Mouse (Mus musculus) gastrocnemius, postnatal 10 days (tissue): ENCODE measurements around the gene Pla2g6. TPM values are rescaled to one million over a fixed set of nuclear protein-coding genes. Genes with fewer than 3 reads are reported as not detected.

Experiments used
- microRNA-seq, 2 experiments: library from miRNA; unstranded; fragments of <30 nt; microRNA quantifications; one replicate each; pipeline ENCODE4 v1.2.0; 2021
- total RNA-seq, 2 experiments: library from RNA; stranded (reverse); gene quantifications; 2 replicates each; pipeline ENCODE4 v1.2.3; 2021

Gene Pla2g6
- total RNA-seq, 2 experiments from 2014 or later: 9.2 to 9.8 TPM

Small RNA genes lying within 50 kb of the gene (microRNA-seq; reads per million reads assigned to microRNA genes)
- gene Mir1943: 0.64 to 0.75 reads per million in 2 experiments

Other genes starting within 250 kb of the Pla2g6 start
- 10 to 100 TPM; 17.4 to 20.4 TPM for gene Micall1, start 219.5 kb downstream of the Pla2g6 start, total RNA-seq
- gene Polr2f, start 187.4 kb downstream of the Pla2g6 start, total RNA-seq: 10 to 100 TPM; 73.5 to 80.9 TPM
- 1 to 10 TPM in 1 of 2 experiments, under 1 TPM in 1; 0.54 to 1.1 TPM for gene 1700088E04Rik, start 187.1 kb downstream of the Pla2g6 start, total RNA-seq
- gene Sox10, start 163.2 kb downstream of the Pla2g6 start, total RNA-seq: 1 to 10 TPM; 7.6 to 8.1 TPM
- gene Pick1, start 99.2 kb downstream of the Pla2g6 start, total RNA-seq: 10 to 100 TPM; 21.4 to 24.8 TPM
- gene Gm49486, start 99.0 kb downstream of the Pla2g6 start, total RNA-seq: under 1 TPM; 0.45 to 0.54 TPM
- gene Slc16a8, start 73.6 kb downstream of the Pla2g6 start, total RNA-seq: under 1 TPM in 1 of 2 experiments, not detected in 1; 0.14 TPM
- 1 to 10 TPM; 3.1 to 3.6 TPM for gene Baiap2l2, start 42.9 kb downstream of the Pla2g6 start, total RNA-seq
- 1 to 10 TPM; 2.0 to 2.6 TPM for gene Maff, start 18.2 kb upstream of the Pla2g6 start, total RNA-seq
- gene Tmem184b, start 75.2 kb upstream of the Pla2g6 start, total RNA-seq: 10 to 100 TPM; 42.0 to 47.5 TPM
- gene Csnk1e, start 127.2 kb upstream of the Pla2g6 start, total RNA-seq: 10 to 100 TPM; 55.5 to 60.8 TPM
- under 1 TPM; 0.26 to 0.27 TPM for gene Kcnj4, start 176.9 kb upstream of the Pla2g6 start, total RNA-seq
- 10 to 100 TPM; 29.9 to 38.0 TPM for gene Kdelr3, start 188.0 kb upstream of the Pla2g6 start, total RNA-seq
- gene Ddx17, start 218.4 kb upstream of the Pla2g6 start, total RNA-seq: 100 to 1,000 TPM in 1 of 2 experiments, 10 to 100 TPM in 1; 94.8 to 163 TPM